Mouse (Mus musculus) spleen, adult 2 months (tissue): ENCODE measurements at regions not wholly inside any gene's neighbourhood (a gene's known extent, or its start where the extent isn't known, plus 50 kb on each side); places are given as distances from the start of the nearest gene placed in this dataset.

Experiments used
- CTCF ChIP-seq: fragments of 200-500 bp; IDR thresholded peaks from 2 replicates; pipeline ENCODE4 v1.5.1; 2011; ENCODE audit warnings: mild to moderate bottlenecking, inconsistent platforms; ENCODE audit not compliant: insufficient read depth, insufficient read length, insufficient replicate concordance; ENCODE audit errors: extremely low read depth
- POLR2A ChIP-seq: fragments of 200-500 bp; IDR thresholded peaks from 2 replicates; pipeline ENCODE4 v1.6.1; 2011; ENCODE audit warnings: low read depth, low read length, inconsistent platforms

DNA sequence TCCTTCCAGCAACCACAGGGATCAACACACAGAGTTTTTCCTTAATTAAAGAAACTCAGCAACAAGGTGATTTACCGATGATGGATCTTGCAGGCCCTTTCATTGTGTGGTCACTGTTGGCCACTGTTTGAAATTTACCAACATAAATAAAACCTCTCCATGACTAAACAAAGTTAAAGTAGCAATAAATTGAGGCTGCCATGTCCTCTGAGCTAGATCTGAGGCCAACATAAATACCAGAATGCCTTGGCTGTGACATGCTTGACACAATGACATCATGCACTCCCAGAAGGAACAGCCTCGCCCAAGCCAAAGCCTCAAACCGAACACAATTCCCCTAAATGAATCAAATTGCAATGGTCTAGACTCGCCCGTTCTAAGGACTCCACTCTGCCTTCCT is 186.8 kb upstream of the Spred2 start:
- TF ChIP-seq CTCF, result no peak
- TF ChIP-seq POLR2A, result no peak
